Mouse (Mus musculus) MEL (cell line): ENCODE results near the gene Sh3pxd2b. TPM values are rescaled to one million over a fixed set of nuclear protein-coding genes. Genes with fewer than 3 reads are reported as not detected.

Experiments used
- DNase-seq: peaks from one replicate; pipeline ENCODE4 v3.0.0; 2011; ENCODE audit warnings: low read depth, low spot score
- H3K27ac ChIP-seq: 2 replicates; pipeline ENCODE4 v1.5.1; 2012; ENCODE audit warnings: low read depth, mild to moderate bottlenecking, control low read depth, low read length, moderate library complexity; ENCODE audit not compliant: control insufficient read depth
- H3K27me3 ChIP-seq, 2 experiments: fragments of 150-350 bp in 1 of 2; sonication (generic) in 1 of 2; 2 replicates each; pipeline ENCODE4 v1.6.1; 2012; ENCODE audit warnings: low read length in 2 of 2, mild to moderate bottlenecking in 2 of 2, improper control_type of control experiment in 1 of 2, moderate library complexity in 1 of 2; ENCODE audit not compliant: insufficient read depth in 2 of 2, control insufficient read depth in 1 of 2
- H3K36me3 ChIP-seq, 2 experiments: 2 replicates each; pipeline ENCODE4 v1.6.1; 2012 to 2014; ENCODE audit warnings: low read length in 2 of 2, improper control_type of control experiment in 1 of 2, inconsistent platforms in 1 of 2, mild to moderate bottlenecking in 1 of 2; ENCODE audit not compliant: insufficient read depth in 2 of 2, control insufficient read depth in 1 of 2
- H3K4me1 ChIP-seq, 2 experiments: fragments of 150-350 bp in 1 of 2; sonication (generic) in 1 of 2; 2 replicates each; pipeline ENCODE4 v1.6.1; 2012; ENCODE audit warnings: low read length in 2 of 2, improper control_type of control experiment in 1 of 2, mild to moderate bottlenecking in 1 of 2; ENCODE audit not compliant: insufficient read depth in 2 of 2, control insufficient read depth in 1 of 2
- H3K4me3 ChIP-seq, 2 experiments: fragments of 150-350 bp in 1 of 2; sonication (generic) in 1 of 2; 2 replicates each; pipeline ENCODE4 v1.5.1; 2012; ENCODE audit warnings: low read depth in 2 of 2, low read length in 2 of 2, mild to moderate bottlenecking in 2 of 2, moderate library complexity in 2 of 2, control low read depth in 1 of 2, improper control_type of control experiment in 1 of 2; ENCODE audit not compliant: control insufficient read depth in 1 of 2, insufficient read depth in 1 of 2
- H3K79me2 ChIP-seq: 2 replicates; pipeline ENCODE4 v1.6.1; 2012; ENCODE audit warnings: mild to moderate bottlenecking, low read length, moderate library complexity; ENCODE audit not compliant: control insufficient read depth, poor library complexity, insufficient read depth
- H3K9ac ChIP-seq: 2 replicates; pipeline ENCODE4 v1.6.1; 2012; ENCODE audit warnings: low read depth, mild to moderate bottlenecking, control low read depth, low read length, moderate library complexity; ENCODE audit not compliant: control insufficient read depth, poor library complexity, severe bottlenecking
- H3K9me3 ChIP-seq: fragments of 150-350 bp; sonication (generic); replicated peaks from 2 replicates; pipeline ENCODE4 v1.6.1; 2012; ENCODE audit warnings: mild to moderate bottlenecking, low read length, improper control_type of control experiment, moderate library complexity; ENCODE audit not compliant: insufficient read depth
- CHD1 ChIP-seq: IDR thresholded peaks from 2 replicates; pipeline ENCODE4 v1.6.1; 2012; ENCODE audit warnings: low read depth, mild to moderate bottlenecking, inconsistent platforms, low read length, improper control_type of control experiment
- CHD2 ChIP-seq: IDR thresholded peaks from 2 replicates; pipeline ENCODE4 v1.6.1; 2011; ENCODE audit warnings: low read length, improper control_type of control experiment
- CTCF ChIP-seq, 3 experiments: IDR thresholded peaks in 2 of 3; conservative IDR thresholded peaks in 1 of 3; 2 replicates each; pipeline ENCODE4 v1.5.1; 2011 to 2012; ENCODE audit warnings: low read length in 3 of 3, low read depth in 2 of 3, mild to moderate bottlenecking in 2 of 3, improper control_type of control experiment in 1 of 3, inconsistent platforms in 1 of 3, mixed read lengths in 1 of 3, moderate library complexity in 1 of 3; ENCODE audit not compliant: control insufficient read depth in 1 of 3, insufficient read depth in 1 of 3, poor library complexity in 1 of 3, severe bottlenecking in 1 of 3
- ELF1 ChIP-seq: IDR thresholded peaks from 2 replicates; pipeline ENCODE4 v1.6.1; 2014; ENCODE audit warnings: low read depth, mild to moderate bottlenecking, inconsistent platforms, low read length, improper control_type of control experiment, moderate library complexity
- EP300 ChIP-seq, 2 experiments: IDR thresholded peaks; 2 replicates each; pipeline ENCODE4 v1.6.1; 2011; ENCODE audit warnings: improper control_type of control experiment in 2 of 2, low read length in 2 of 2, low read depth in 1 of 2, mild to moderate bottlenecking in 1 of 2
- KAT2A ChIP-seq: conservative IDR thresholded peaks from 2 replicates; pipeline ENCODE4 v1.6.1; 2012; ENCODE audit warnings: low read depth, low read length, improper control_type of control experiment, inconsistent platforms
- MAFK ChIP-seq: IDR thresholded peaks from 2 replicates; pipeline ENCODE4 v1.6.1; 2011; ENCODE audit warnings: low read depth, mild to moderate bottlenecking, low read length, improper control_type of control experiment, borderline replicate concordance
- MAX ChIP-seq: IDR thresholded peaks from 2 replicates; pipeline ENCODE4 v1.6.1; 2011; ENCODE audit warnings: low read length, improper control_type of control experiment
- MAZ ChIP-seq: IDR thresholded peaks from 2 replicates; pipeline ENCODE4 v1.6.1; 2012; ENCODE audit warnings: low read depth, mild to moderate bottlenecking, inconsistent platforms, low read length, improper control_type of control experiment
- MXI1 ChIP-seq: IDR thresholded peaks from 2 replicates; pipeline ENCODE4 v1.6.1; 2011; ENCODE audit warnings: mild to moderate bottlenecking, low read depth, low read length, improper control_type of control experiment
- MYB ChIP-seq: IDR thresholded peaks from 2 replicates; pipeline ENCODE4 v1.6.1; 2011; ENCODE audit warnings: mild to moderate bottlenecking, low read depth, low read length, improper control_type of control experiment
- POLR2AphosphoS2 ChIP-seq: IDR thresholded peaks from 2 replicates; pipeline ENCODE4 v1.6.1; 2011; ENCODE audit warnings: low read length, improper control_type of control experiment
- POLR2AphosphoS5 ChIP-seq: IDR thresholded peaks from 2 replicates; pipeline ENCODE4 v1.6.1; 2012; ENCODE audit warnings: low read depth, borderline replicate concordance, mild to moderate bottlenecking, inconsistent platforms, low read length, moderate library complexity, mixed read lengths
- RCOR1 ChIP-seq: IDR thresholded peaks from 2 replicates; pipeline ENCODE4 v1.6.1; 2012; ENCODE audit warnings: low read depth, mild to moderate bottlenecking, inconsistent platforms, low read length, improper control_type of control experiment
- SIN3A ChIP-seq: IDR thresholded peaks from 2 replicates; pipeline ENCODE4 v1.6.1; 2012; ENCODE audit warnings: low read length, improper control_type of control experiment, inconsistent platforms
- TBP ChIP-seq: IDR thresholded peaks from 2 replicates; pipeline ENCODE4 v1.8.0; 2011; ENCODE audit warnings: low read depth, low read length, improper control_type of control experiment
- TCF12 ChIP-seq: IDR thresholded peaks from 2 replicates; pipeline ENCODE4 v1.6.1; 2014; ENCODE audit warnings: low read depth, mild to moderate bottlenecking, inconsistent platforms, low read length, improper control_type of control experiment, moderate library complexity
- UBTF ChIP-seq: IDR thresholded peaks from 2 replicates; pipeline ENCODE4 v1.6.1; 2012; ENCODE audit warnings: low read depth, mild to moderate bottlenecking, inconsistent platforms, low read length, improper control_type of control experiment, moderate library complexity, borderline replicate concordance; ENCODE audit not compliant: insufficient read depth
- USF2 ChIP-seq, 2 experiments: IDR thresholded peaks; 2 replicates each; pipeline ENCODE4 v1.6.1; 2011 to 2012; ENCODE audit warnings: improper control_type of control experiment in 2 of 2, low read length in 2 of 2, borderline replicate concordance in 1 of 2, inconsistent platforms in 1 of 2, low read depth in 1 of 2, mild to moderate bottlenecking in 1 of 2; ENCODE audit not compliant: insufficient read depth in 1 of 2
- ZKSCAN1 ChIP-seq: IDR thresholded peaks from 2 replicates; pipeline ENCODE4 v1.6.1; 2012; ENCODE audit warnings: low read depth, mild to moderate bottlenecking, inconsistent platforms, low read length, improper control_type of control experiment, moderate library complexity
- ZMIZ1 ChIP-seq: IDR thresholded peaks from 2 replicates; pipeline ENCODE4 v1.6.1; 2012; ENCODE audit warnings: low read depth, mild to moderate bottlenecking, inconsistent platforms, low read length, improper control_type of control experiment, moderate library complexity
- polyA plus RNA-seq, 2 experiments: library from polyadenylated mRNA; stranded (reverse) in 1 of 2; unstranded in 1 of 2; fragments of >175 nt in 1 of 2; fragments of >200 nt in 1 of 2; gene quantifications; 2 replicates each; pipeline versions ENCODE4 v1.2.1 to v1.2.4; 2012; ENCODE audit warnings: low replicate concordance in 2 of 2, low read depth in 1 of 2; ENCODE audit not compliant: insufficient read length in 2 of 2, insufficient read depth in 1 of 2, missing spikeins in 1 of 2
- total RNA-seq: library from RNA; depleted of rRNA; stranded (reverse); fragments of 300-350 nt; gene quantifications from 2 replicates; pipeline ENCODE4 v1.2.3, GENCODE M21; 2012

Sh3pxd2b gene
- total and polyA plus RNA-seq, 3 experiments = 9.6 to 17.0 TPM; not detected in 1

DNA sequence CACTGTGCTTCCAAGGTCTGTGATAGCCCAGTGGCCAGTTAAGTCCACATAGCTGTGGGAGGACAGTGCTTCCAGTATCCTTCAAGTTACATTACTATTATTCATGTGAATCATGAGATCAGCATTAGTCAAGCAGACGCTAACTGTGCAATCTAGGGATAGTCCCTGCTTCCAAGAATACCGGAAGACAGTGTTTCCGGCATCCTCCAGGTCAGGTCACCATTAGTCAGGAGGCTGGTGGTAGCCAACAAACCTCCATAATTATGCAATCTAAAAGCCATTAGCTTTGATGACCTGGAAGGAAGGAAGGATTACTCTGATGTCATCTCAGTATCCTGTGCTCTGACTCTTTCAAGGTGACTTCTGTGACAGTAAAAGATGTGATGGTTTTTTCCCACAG, 57.1 kb downstream of the Sh3pxd2b start:
- no peak for TF ChIP-seq KAT2A
- TF ChIP-seq RCOR1 = no peak
- no peak for TF ChIP-seq TCF12
- no peak for TF ChIP-seq MYB
- TF ChIP-seq, all 39 proteins: peak for 0
- H3K79me2 ChIP-seq = no peaks in the 10 kb centered on the region
- no peaks in the 10 kb centered on the region; a peak in 2 of 4 replicates for H3K36me3 ChIP-seq
- no peaks in the 10 kb centered on the region for H3K27me3 ChIP-seq
- no peak overlapping the region for H3K9ac ChIP-seq
- no peak overlapping the region for H3K27ac ChIP-seq
- no peak overlapping the region for H3K4me3 ChIP-seq
- no peak for DNase-seq
- H3K4me1 ChIP-seq = no peaks in the 10 kb centered on the region
- H3K9me3 ChIP-seq = no peaks in the 10 kb centered on the region

DNA sequence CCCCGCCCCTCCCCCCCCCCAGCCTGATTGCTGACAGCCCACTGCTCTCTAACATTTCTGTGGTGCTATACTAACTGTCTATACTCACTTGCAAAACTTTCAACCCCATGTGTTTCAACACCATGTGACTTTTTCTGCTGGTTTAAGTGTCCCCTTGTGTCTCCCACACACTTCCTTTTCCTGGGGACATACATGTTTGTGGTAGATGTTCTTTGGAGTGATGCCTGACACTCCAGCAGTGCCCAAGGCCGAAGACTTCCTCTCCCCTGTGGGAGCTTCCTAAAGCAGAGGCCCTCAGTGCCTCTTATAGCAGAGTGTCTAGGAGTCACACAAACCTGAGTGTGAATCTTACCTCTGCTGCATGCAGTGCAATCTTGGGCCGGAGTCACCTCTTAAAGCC, 60.2 kb downstream of the Sh3pxd2b start:
- no peak for TF ChIP-seq MAZ
- TF ChIP-seq ZMIZ1 = no peak
- no peak for TF ChIP-seq SIN3A
- no peak for TF ChIP-seq EP300 (IDR thresholded peaks at IDR 0.05; ENCODE audit: low read depth in 1 of 2, low read length in 2 of 2)
- TF ChIP-seq CTCF (IDR thresholded peaks at IDR 0.05 in 2 of 3, conservative IDR thresholded peaks at IDR 0.05 in 1 of 3; ENCODE audit: control insufficient read depth in 1 of 3, insufficient read depth in 1 of 3, low read depth in 2 of 3, low read length in 3 of 3, poor library complexity in 1 of 3, severe bottlenecking in 1 of 3) = no peak
- no peak for TF ChIP-seq ZKSCAN1
- no peak for TF ChIP-seq POLR2AphosphoS2
- TF ChIP-seq MAFK = no peak
- no peak for TF ChIP-seq MAX
- no peak for TF ChIP-seq TCF12
- no peak for TF ChIP-seq TBP
- TF ChIP-seq ELF1 = no peak
- no peak for TF ChIP-seq USF2 (IDR thresholded peaks at IDR 0.05; ENCODE audit: borderline replicate concordance in 1 of 2, insufficient read depth in 1 of 2, low read depth in 1 of 2, low read length in 2 of 2)
- no peak for TF ChIP-seq MXI1
- TF ChIP-seq CHD1 = no peak
- no peak for TF ChIP-seq UBTF
- no peak for TF ChIP-seq POLR2AphosphoS5
- no peak for TF ChIP-seq CHD2
- no peaks in the 10 kb centered on the region; a peak in 2 of 4 replicates for H3K36me3 ChIP-seq

More for the DNA sequence above, 60.2 kb downstream of the Sh3pxd2b start:
- H3K4me3 ChIP-seq = no peak overlapping the region
- H3K9me3 ChIP-seq = no peaks in the 10 kb centered on the region
- H3K27me3 ChIP-seq = no peaks in the 10 kb centered on the region
- H3K4me1 ChIP-seq = no peaks in the 10 kb centered on the region
- H3K9ac ChIP-seq = no peak overlapping the region
- DNase-seq = no peak
- no peak overlapping the region for H3K27ac ChIP-seq
- no peaks in the 10 kb centered on the region for H3K79me2 ChIP-seq
